Mouse (Mus musculus) midbrain, embryonic 13.5 days (tissue): ENCODE measurements at regions not wholly inside any gene's neighbourhood (a gene's known extent, or its start where the extent isn't known, plus 50 kb on each side); places are given as distances from the start of the nearest gene placed in this dataset.
A peak's percentile ranks its signal among the peaks of the same experiment; 100 is the strongest.

Experiments
- ATAC-seq: fragments of 200-750 bp; cut with Nextera tagmentation; 2 replicates; pipeline ENCODE4 v1.8.0; 2017; ENCODE audit warnings: mild to moderate bottlenecking, moderate TSS enrichment, moderate library complexity
- H3K27ac ChIP-seq: fragments of 300-500 bp; sonication (generic); 2 replicates; pipeline ENCODE4 v1.5.1; 2015; ENCODE audit warnings: inconsistent platforms, mild to moderate bottlenecking, moderate library complexity
- H3K27me3 ChIP-seq: fragments of 300-500 bp; sonication (generic); 2 replicates; pipeline ENCODE4 v1.6.1; 2015; ENCODE audit warnings: mild to moderate bottlenecking, inconsistent platforms
- H3K36me3 ChIP-seq: fragments of 300-500 bp; sonication (generic); 2 replicates; pipeline ENCODE4 v1.6.1; 2015; ENCODE audit warnings: mild to moderate bottlenecking, inconsistent platforms
- H3K4me1 ChIP-seq: fragments of 300-500 bp; sonication (generic); replicated peaks from 2 replicates; pipeline ENCODE4 v1.6.1; 2015; ENCODE audit warnings: inconsistent platforms
- H3K4me2 ChIP-seq: fragments of 300-500 bp; sonication (generic); replicated peaks from 2 replicates; pipeline ENCODE4 v1.6.1; 2015; ENCODE audit warnings: moderate library complexity, mild to moderate bottlenecking, inconsistent platforms
- H3K4me3 ChIP-seq: fragments of 300-500 bp; sonication (generic); replicated peaks from 2 replicates; pipeline ENCODE4 v1.5.1; 2015; ENCODE audit warnings: mild to moderate bottlenecking, inconsistent platforms
- H3K9ac ChIP-seq: fragments of 300-500 bp; sonication (generic); replicated peaks from 2 replicates; pipeline ENCODE4 v1.6.1; 2015; ENCODE audit warnings: mild to moderate bottlenecking, inconsistent platforms
- H3K9me3 ChIP-seq: fragments of 300-500 bp; sonication (generic); 2 replicates; pipeline ENCODE4 v1.6.1; 2016; ENCODE audit warnings: mild to moderate bottlenecking, inconsistent platforms
- WGBS: fragments of 180-500 bp; shearing (Covaris S2); methylation state at CpG from one replicate; pipeline ENCODE4 v1.1.7; 2015; 5-methylcytosine and 5-hydroxymethylcytosine counted together

GRCm38 (mm10) chr17:65105622-65106021 lies 269.8 kb upstream of the 4930583I09Rik start:
- no peak overlapping the region for H3K4me2 ChIP-seq
- H3K9ac ChIP-seq = no peak overlapping the region
- H3K4me3 ChIP-seq = no peak overlapping the region
- 90% methylated on average over 2 of the region's 2 CpGs for WGBS
- no peaks in the 10 kb centered on the region for H3K9me3 ChIP-seq
- H3K36me3 ChIP-seq = no peaks in the 10 kb centered on the region
- no peak overlapping the region for H3K27ac ChIP-seq
- no peak for ATAC-seq
- H3K27me3 ChIP-seq = no peaks in the 10 kb centered on the region
- H3K4me1 ChIP-seq = no peaks in the 10 kb centered on the region

DNA sequence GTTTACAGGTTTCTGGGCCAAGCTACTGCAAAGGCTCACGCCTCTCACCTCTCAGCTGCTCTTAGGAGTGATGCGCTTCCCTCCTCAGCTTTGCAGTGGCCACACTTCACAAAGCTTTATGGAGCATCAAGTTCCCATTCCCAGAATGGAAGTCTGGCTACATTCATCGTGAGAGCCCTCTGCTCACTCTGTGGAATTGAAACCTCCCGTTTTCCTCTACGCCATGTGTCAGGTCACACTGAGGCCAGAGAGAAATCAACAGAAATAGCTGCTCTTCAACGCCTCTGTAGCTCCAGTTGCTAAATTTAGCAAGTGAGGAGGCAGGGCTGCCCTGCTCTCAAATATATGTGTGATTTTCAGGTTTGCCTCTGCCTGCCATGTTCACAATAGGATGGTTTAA lies 265.3 kb upstream of the 4930583I09Rik start:
- no peaks in the 10 kb centered on the region for H3K27me3 ChIP-seq

DNA sequence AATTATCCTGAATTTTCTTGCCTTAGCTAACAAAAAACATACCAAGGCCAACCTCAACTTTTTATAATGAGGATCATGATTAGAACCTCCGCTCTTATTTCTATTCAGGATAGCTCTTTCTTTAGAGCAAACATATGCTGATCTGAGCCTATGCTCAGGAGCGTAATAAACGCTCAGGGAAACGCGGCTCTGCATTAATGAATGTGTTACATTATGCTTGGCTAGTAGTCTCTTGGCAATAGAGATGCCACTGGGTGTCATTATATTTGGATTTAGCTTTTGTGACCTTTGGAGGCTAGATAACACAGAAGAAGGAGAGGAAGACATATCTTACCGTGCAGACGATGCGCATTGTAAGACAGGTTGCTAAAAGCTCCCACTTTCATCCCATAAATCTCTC lies 246.4 kb upstream of the 4930583I09Rik start:
- Histone ChIP-seq H3K27ac (peak overlapping the region; percentile 25; the same call in 1 of the 2 replicates), H3K4me1 (peaks cover 8% of the 10 kb centered on the region; the same call in 1 of the 2 replicates)
- no peak for ATAC-seq

More for the DNA sequence above, 265.3 kb upstream of the 4930583I09Rik start:
- no peak overlapping the region for H3K9ac ChIP-seq
- H3K4me3 ChIP-seq = no peak overlapping the region
- H3K27ac ChIP-seq = no peak overlapping the region
- WGBS = 80% methylated on average over 6 of the region's 6 CpGs
- H3K4me1 ChIP-seq = no peaks in the 10 kb centered on the region
- H3K36me3 ChIP-seq = no peaks in the 10 kb centered on the region
- no peak overlapping the region for H3K4me2 ChIP-seq
- no peaks in the 10 kb centered on the region for H3K9me3 ChIP-seq
- no peak for ATAC-seq

GRCm38 (mm10) chr17:65081779-65082086 lies 245.9 kb upstream of the 4930583I09Rik start:
- no peak overlapping the region for H3K27ac ChIP-seq
- H3K27me3 ChIP-seq = no peaks in the 10 kb centered on the region
- H3K4me1 ChIP-seq = peaks cover 8% of the 10 kb centered on the region; the same call in 1 of the 2 replicates
- H3K4me2 ChIP-seq = no peak overlapping the region
- H3K9ac ChIP-seq = no peak overlapping the region
- H3K9me3 ChIP-seq = no peaks in the 10 kb centered on the region
- no peaks in the 10 kb centered on the region for H3K36me3 ChIP-seq
- 60% methylated on average over 2 of the region's 2 CpGs for WGBS
- ATAC-seq = peak; percentile 50
- no peak overlapping the region for H3K4me3 ChIP-seq

More for the DNA sequence above, 246.4 kb upstream of the 4930583I09Rik start:
- 54% methylated on average over 8 of the region's 8 CpGs for WGBS
- no peaks in the 10 kb centered on the region for H3K9me3 ChIP-seq
- H3K4me2 ChIP-seq = no peak overlapping the region
- no peaks in the 10 kb centered on the region for H3K27me3 ChIP-seq
- H3K4me3 ChIP-seq = no peak overlapping the region
- H3K36me3 ChIP-seq = no peaks in the 10 kb centered on the region
- H3K9ac ChIP-seq = no peak overlapping the region

DNA sequence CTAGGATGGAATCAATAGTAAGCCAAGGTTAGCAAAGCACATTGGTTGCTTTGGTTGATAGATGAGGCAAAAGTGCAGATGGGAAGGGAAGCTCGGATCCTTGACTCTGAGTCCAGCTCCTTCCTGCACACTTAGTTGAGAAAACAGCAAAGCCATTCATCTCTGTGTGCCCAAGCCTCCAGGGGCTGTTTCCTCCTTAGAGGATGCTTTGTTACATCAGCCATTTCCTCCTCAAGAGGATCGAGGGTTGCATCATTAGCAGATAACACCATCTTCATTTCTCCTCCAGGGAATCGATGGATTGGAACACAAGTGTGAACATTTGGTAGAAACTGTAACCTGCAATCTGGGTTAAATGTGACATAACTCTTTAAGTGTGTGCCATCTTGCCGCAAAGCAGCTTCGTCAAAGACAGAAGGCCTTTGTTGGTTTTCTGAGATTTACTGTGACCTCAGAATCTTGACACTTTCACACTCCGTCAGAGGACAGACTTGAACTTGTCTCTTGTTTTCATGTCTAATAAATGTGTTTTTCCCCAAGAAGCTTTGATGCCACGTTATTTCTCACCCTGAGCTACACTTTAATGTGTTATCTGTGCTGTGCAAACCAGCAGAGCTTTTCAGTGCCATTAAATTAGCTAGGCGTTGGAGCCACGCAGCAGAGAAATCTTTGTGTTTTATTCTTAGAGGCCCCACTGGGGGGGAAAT lies 245.4 kb upstream of the 4930583I09Rik start:
- peak; percentile 30; the same call in 1 of the 2 replicates for ATAC-seq
- Histone ChIP-seq H3K9me3 (no peaks in the 10 kb centered on the region), H3K4me1 (peaks cover 8% of the 10 kb centered on the region; the same call in 1 of the 2 replicates), H3K36me3 (no peaks in the 10 kb centered on the region), H3K27me3 (no peaks in the 10 kb centered on the region), H3K4me2 (no peak overlapping the region), H3K27ac (no peak overlapping the region), H3K9ac (no peak overlapping the region), H3K4me3 (no peak overlapping the region)
- WGBS = 63% methylated on average over 9 of the region's 9 CpGs

GRCm38 (mm10) chr17:65074878-65075277 lies 239.0 kb upstream of the 4930583I09Rik start:
- no peaks in the 10 kb centered on the region for H3K4me1 ChIP-seq
- no peaks in the 10 kb centered on the region for H3K9me3 ChIP-seq
- H3K9ac ChIP-seq = no peak overlapping the region
- no peak overlapping the region for H3K4me3 ChIP-seq
- 95% methylated on average over 4 of the region's 4 CpGs for WGBS
- H3K36me3 ChIP-seq = no peaks in the 10 kb centered on the region
- ATAC-seq = no peak
- no peak overlapping the region for H3K4me2 ChIP-seq
- no peaks in the 10 kb centered on the region for H3K27me3 ChIP-seq
- H3K27ac ChIP-seq = no peak overlapping the region

- no peak overlapping the region for H3K4me2 ChIP-seq
- H3K27ac ChIP-seq = no peak overlapping the region
- no peaks in the 10 kb centered on the region for H3K27me3 ChIP-seq
- no peak overlapping the region for H3K4me3 ChIP-seq
- no peaks in the 10 kb centered on the region for H3K9me3 ChIP-seq
- ATAC-seq = no peak
- WGBS = 64% methylated on average over 3 of the region's 3 CpGs
- H3K36me3 ChIP-seq = no peaks in the 10 kb centered on the region
- H3K4me1 ChIP-seq = no peaks in the 10 kb centered on the region
- H3K9ac ChIP-seq = no peak overlapping the region
These were observed 235.2 kb upstream of the 4930583I09Rik start for GRCm38 (mm10) chr17:65071114-65071513.

DNA sequence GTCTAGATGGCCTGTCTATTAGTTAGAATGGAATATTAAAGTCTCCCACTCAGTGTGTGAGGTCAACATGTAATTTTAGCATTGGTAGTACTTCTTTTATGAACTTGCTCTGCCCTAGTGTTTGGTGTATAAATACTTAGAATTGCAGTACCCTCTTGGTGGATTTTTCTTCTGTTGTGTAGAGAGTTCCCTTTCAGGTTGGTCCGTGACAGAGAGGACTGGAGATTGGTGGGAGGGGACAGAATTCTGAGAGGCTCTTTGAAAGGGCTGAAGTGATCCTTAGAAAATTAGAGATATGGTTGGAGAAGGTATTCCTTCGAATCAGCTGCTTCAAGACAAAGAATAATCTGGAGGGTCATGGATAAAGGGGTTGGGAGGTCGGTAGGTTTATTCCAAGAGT lies 230.3 kb upstream of the 4930583I09Rik start:
- Histone ChIP-seq H3K4me2 (no peak overlapping the region), H3K4me1 (no peaks in the 10 kb centered on the region), H3K9me3 (no peaks in the 10 kb centered on the region), H3K36me3 (no peaks in the 10 kb centered on the region), H3K9ac (no peak overlapping the region), H3K4me3 (no peak overlapping the region), H3K27ac (no peak overlapping the region), H3K27me3 (no peaks in the 10 kb centered on the region)
- ATAC-seq = no peak
- 76% methylated on average over 3 of the region's 3 CpGs for WGBS

- ATAC-seq = no peak
- Histone ChIP-seq H3K4me1 (no peaks in the 10 kb centered on the region), H3K9me3 (no peaks in the 10 kb centered on the region), H3K27me3 (no peaks in the 10 kb centered on the region), H3K4me3 (no peak overlapping the region), H3K9ac (no peak overlapping the region), H3K27ac (no peak overlapping the region), H3K4me2 (no peak overlapping the region), H3K36me3 (no peaks in the 10 kb centered on the region)
- WGBS = 59% methylated on average over 4 of the region's 4 CpGs
These were observed 220.2 kb upstream of the 4930583I09Rik start for GRCm38 (mm10) chr17:65056059-65056458.

GRCm38 (mm10) chr17:65049860-65050482 lies 214.1 kb upstream of the 4930583I09Rik start:
- peak; percentile 56; the same call in 1 of the 2 replicates for ATAC-seq
- no peak overlapping the region for H3K4me2 ChIP-seq
- H3K36me3 ChIP-seq = no peaks in the 10 kb centered on the region
- WGBS = 31% methylated on average over 7 of the region's 7 CpGs
- no peak overlapping the region for H3K27ac ChIP-seq
- no peak overlapping the region for H3K4me3 ChIP-seq
- H3K9ac ChIP-seq = no peak overlapping the region
- no peaks in the 10 kb centered on the region for H3K27me3 ChIP-seq
- H3K4me1 ChIP-seq = peaks cover 7% of the 10 kb centered on the region; the same call in 1 of the 2 replicates
- H3K9me3 ChIP-seq = no peaks in the 10 kb centered on the region

DNA sequence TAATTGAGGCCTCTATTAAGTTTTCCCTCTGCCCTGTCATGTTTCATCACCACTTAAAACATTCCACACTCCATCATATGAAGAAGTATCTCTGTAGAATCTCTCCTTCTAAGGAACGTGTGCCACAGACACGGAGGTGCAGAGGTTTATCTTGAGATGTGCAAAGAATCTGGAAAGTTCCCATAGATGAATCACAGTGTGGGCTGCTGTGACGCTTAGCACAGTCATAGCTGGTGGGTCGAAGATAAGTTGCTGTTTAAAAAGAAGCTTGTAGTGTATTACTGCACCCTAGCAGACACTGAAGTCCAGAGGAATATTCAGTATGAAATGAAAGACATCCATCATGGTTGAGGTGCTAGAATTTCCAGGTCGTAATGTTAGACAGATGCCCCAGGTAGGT lies 179.9 kb upstream of the 4930583I09Rik start:
- H3K36me3 ChIP-seq = no peaks in the 10 kb centered on the region

DNA sequence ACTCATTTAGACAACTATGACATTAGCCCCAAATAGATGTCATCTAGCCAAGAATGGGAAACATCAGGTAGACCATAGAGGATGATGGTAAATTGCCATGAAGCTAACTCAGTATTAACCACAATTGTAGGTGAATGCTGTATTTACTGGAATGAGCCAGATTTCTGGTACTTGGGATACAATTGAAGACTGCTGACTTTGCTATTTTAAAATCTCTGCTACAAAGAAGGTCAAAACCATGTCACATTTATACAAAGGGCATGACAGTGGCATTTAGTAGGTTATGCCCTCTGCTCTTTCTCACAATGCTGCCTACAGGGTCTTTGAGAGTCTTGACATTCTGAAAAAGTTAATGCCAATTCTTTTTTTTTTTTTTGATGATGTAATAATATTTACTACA lies 178.8 kb upstream of the 4930583I09Rik start:
- no peaks in the 10 kb centered on the region for H3K9me3 ChIP-seq
- no peak overlapping the region for H3K27ac ChIP-seq
- no peak overlapping the region for H3K9ac ChIP-seq
- H3K4me1 ChIP-seq = no peaks in the 10 kb centered on the region
- no peak overlapping the region for H3K4me2 ChIP-seq
- H3K27me3 ChIP-seq = no peaks in the 10 kb centered on the region
- ATAC-seq = no peak
- H3K36me3 ChIP-seq = no peaks in the 10 kb centered on the region
- H3K4me3 ChIP-seq = no peak overlapping the region

More for the DNA sequence above, 179.9 kb upstream of the 4930583I09Rik start:
- Histone ChIP-seq H3K27ac (no peak overlapping the region), H3K9ac (no peak overlapping the region), H3K4me1 (no peaks in the 10 kb centered on the region), H3K4me3 (no peak overlapping the region), H3K9me3 (no peaks in the 10 kb centered on the region), H3K27me3 (no peaks in the 10 kb centered on the region), H3K4me2 (no peak overlapping the region)
- ATAC-seq = no peak
- 92% methylated on average over 5 of the region's 5 CpGs for WGBS
